Mouse (Mus musculus): ENCODE measurements around the gene Zfp384. TPM values are rescaled to one million over a fixed set of nuclear protein-coding genes. Genes with fewer than 3 reads are reported as not detected.

Zfp384 gene
- polyA plus RNA-seq, 1 experiment from 2014 or later: 14.8 TPM

DNA sequence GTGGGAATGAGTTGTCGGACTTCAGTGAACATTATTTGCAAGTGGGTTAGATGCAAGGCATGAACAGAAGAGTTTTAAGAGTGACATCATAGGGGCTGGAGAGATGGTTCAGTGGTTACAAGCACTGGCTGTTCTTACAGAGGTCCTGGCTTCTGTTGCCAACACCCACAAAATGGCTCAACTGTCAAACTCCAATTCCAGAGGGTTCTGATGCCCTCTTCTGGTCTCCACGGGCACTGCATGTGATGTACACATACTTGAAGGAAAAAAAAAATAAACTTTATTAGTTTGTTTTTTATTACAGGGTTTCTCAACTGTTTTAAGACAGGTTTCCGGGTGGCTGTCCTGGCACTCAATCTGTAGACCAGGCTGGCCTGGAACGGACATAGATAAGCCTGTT, 41.2 kb upstream of the Zfp384 start:
- Histone ChIP-seq H3K4me1 (ENCODE audit: insufficient read depth) (peaks cover 8% of the 10 kb centered on the region; the same call in 1 of the 2 replicates), H3K9me3 (ENCODE audit: low read depth, low read length) (no peaks in the 10 kb centered on the region; the same call in 1 of the 2 replicates), H3K36me3 (ENCODE audit: insufficient read depth) (0 out of 2 replicates have a peak, but pooled peaks cover 4% of the 10 kb centered on the region), H3K4me3 (ENCODE audit: low read depth, low read length) (no peak overlapping the region), H3K9ac (no peak overlapping the region), H3K27ac (ENCODE audit: low read depth) (no peak overlapping the region), H3K27me3 (ENCODE audit: insufficient read depth, low read length) (no peaks in the 10 kb centered on the region), H3K4me2 (no peak overlapping the region)
- 61% methylated on average over 4 of the region's 4 CpGs for WGBS
- ATAC-seq (ENCODE audit: insufficient read depth) (no peak), DNase-seq (peak; percentile 75)
- peak; percentile 62 for TF ChIP-seq CTCF (IDR thresholded peaks at IDR 0.05; ENCODE audit: low read depth)

DNA sequence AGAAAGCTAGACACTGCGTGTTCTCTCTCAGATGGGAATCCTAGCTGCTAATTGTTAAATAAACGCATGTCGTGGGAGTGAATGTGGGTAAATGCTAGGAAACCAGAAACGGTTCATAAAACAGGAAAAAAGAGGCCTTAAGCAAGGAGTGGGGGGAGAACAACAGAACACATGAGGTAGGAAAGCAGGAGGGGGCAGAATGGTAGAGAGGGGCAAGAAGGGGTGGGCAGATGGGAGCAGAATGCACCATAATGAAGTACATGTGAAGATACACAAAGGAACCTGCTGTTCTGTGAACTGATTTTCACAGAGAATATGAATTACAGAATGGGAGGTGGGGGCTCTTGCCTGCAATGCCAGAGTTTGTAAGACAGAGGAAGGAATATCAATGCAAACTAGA, 16.7 kb upstream of the Zfp384 start:
- Histone ChIP-seq H3K27ac (ENCODE audit: low read depth) (no peak overlapping the region), H3K4me2 (no peak overlapping the region), H3K36me3 (ENCODE audit: insufficient read depth) (no peaks in the 10 kb centered on the region), H3K9me3 (ENCODE audit: low read depth, low read length) (no peaks in the 10 kb centered on the region), H3K9ac (no peak overlapping the region), H3K27me3 (ENCODE audit: insufficient read depth, low read length) (peaks cover 43% of the 10 kb centered on the region), H3K4me1 (ENCODE audit: insufficient read depth) (no peaks in the 10 kb centered on the region), H3K4me3 (ENCODE audit: low read depth, low read length) (no peak overlapping the region)
- ATAC-seq (ENCODE audit: insufficient read depth) (no peak), DNase-seq (no peak)
- WGBS: 61% methylated on average over 4 of the region's 4 CpGs
- TF ChIP-seq CTCF (IDR thresholded peaks at IDR 0.05; ENCODE audit: low read depth): no peak

DNA sequence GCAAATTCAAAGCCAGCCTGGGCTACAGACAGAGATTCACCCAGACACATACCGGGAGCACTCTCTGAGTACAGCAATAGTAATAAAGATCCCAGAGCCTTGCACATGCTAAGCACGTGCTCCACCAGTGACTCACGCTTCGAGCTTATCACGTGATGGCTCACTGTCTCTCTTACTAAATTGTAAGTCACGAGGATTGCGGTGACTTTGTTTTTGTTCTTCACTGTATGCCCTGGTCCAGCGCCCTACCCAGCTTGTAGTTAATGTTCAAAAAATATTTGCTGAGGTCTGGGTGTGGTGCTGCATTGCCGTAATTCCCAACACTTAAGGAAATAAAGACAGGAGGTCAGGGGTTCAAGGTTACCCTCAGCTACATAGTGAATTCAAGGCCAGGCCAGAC, 15.6 kb upstream of the Zfp384 start:
- ATAC-seq (ENCODE audit: insufficient read depth): no peak
- Histone ChIP-seq H3K4me2 (no peak overlapping the region), H3K9ac (no peak overlapping the region), H3K27ac (ENCODE audit: low read depth) (no peak overlapping the region), H3K36me3 (ENCODE audit: insufficient read depth) (no peaks in the 10 kb centered on the region), H3K27me3 (ENCODE audit: insufficient read depth, low read length) (peaks cover 54% of the 10 kb centered on the region), H3K4me3 (ENCODE audit: low read depth, low read length) (no peak overlapping the region), H3K9me3 (ENCODE audit: low read depth, low read length) (no peaks in the 10 kb centered on the region), H3K4me1 (ENCODE audit: insufficient read depth) (no peaks in the 10 kb centered on the region)
- no peak for DNase-seq
- WGBS: 73% methylated on average over 9 of the region's 9 CpGs
- no peak for TF ChIP-seq CTCF (IDR thresholded peaks at IDR 0.05; ENCODE audit: low read depth)

DNA sequence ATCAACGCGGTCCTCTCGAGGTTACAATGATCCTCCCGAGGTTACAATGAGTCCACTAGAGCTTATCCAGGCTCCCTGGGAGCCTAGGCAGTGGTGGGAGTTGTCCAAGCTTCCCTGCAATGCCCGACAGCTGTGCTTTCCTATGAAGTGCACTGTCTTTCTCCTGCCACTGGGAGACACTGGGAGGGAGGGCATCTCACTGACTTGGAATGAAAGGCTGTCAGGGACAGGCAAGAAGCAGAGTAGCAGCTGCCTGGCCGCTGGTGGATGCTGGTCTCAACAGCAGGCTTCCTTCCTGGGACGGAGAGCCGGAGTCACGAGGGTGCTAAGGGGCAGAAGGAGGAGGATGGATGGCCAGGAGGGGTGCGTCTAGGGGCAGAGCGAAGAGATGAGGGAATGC, 15.1 kb upstream of the Zfp384 start:
- Histone ChIP-seq H3K27ac (ENCODE audit: low read depth) (no peak overlapping the region), H3K36me3 (ENCODE audit: insufficient read depth) (no peaks in the 10 kb centered on the region), H3K4me2 (no peak overlapping the region; the same call in 1 of the 2 replicates), H3K9ac (0 out of 2 replicates have a peak overlapping the region, but pooled peaks have one; percentile 33), H3K4me3 (ENCODE audit: low read depth, low read length) (no peak overlapping the region), H3K4me1 (ENCODE audit: insufficient read depth) (no peaks in the 10 kb centered on the region), H3K27me3 (ENCODE audit: insufficient read depth, low read length) (peaks cover 59% of the 10 kb centered on the region), H3K9me3 (ENCODE audit: low read depth, low read length) (no peaks in the 10 kb centered on the region)
- TF ChIP-seq CTCF (IDR thresholded peaks at IDR 0.05; ENCODE audit: low read depth): peak; percentile 53
- DNase-seq: peak; percentile 53
- peak; percentile 36; the same call in 1 of the 2 replicates for ATAC-seq (ENCODE audit: insufficient read depth)
- 12% methylated on average over 11 of the region's 11 CpGs for WGBS

DNA sequence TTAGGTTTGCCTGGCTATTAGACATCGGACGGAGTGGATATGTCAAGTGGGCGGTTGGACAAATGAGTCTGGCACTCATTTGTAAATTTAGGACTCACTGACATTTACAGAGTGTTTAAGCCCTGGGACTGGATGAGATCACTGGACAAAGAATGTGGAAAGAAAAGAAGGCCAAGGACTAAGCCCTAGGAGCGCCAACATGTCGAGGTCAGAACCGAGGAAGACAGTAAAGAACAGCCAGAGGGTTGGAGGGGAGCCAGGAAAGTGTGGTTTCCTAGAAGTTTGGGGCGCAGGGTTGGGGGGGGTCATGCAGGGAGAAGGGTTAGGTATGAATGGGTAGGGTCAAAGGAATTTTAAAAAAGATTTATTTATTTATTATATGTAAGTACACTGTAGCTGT, 13.7 kb upstream of the Zfp384 start:
- H3K9ac ChIP-seq: no peak overlapping the region
- WGBS: 69% methylated on average over 7 of the region's 7 CpGs
- no peak overlapping the region for H3K27ac ChIP-seq (ENCODE audit: low read depth)
- no peak overlapping the region for H3K4me2 ChIP-seq
- no peaks in the 10 kb centered on the region for H3K9me3 ChIP-seq (ENCODE audit: low read depth, low read length)
- H3K4me1 ChIP-seq (ENCODE audit: insufficient read depth): no peaks in the 10 kb centered on the region
- ATAC-seq (ENCODE audit: insufficient read depth) (no peak), DNase-seq (no peak)
- TF ChIP-seq CTCF (IDR thresholded peaks at IDR 0.05; ENCODE audit: low read depth): no peak
- peaks cover 72% of the 10 kb centered on the region for H3K27me3 ChIP-seq (ENCODE audit: insufficient read depth, low read length)
- H3K36me3 ChIP-seq (ENCODE audit: insufficient read depth): no peaks in the 10 kb centered on the region
- H3K4me3 ChIP-seq (ENCODE audit: low read depth, low read length): no peak overlapping the region

DNA sequence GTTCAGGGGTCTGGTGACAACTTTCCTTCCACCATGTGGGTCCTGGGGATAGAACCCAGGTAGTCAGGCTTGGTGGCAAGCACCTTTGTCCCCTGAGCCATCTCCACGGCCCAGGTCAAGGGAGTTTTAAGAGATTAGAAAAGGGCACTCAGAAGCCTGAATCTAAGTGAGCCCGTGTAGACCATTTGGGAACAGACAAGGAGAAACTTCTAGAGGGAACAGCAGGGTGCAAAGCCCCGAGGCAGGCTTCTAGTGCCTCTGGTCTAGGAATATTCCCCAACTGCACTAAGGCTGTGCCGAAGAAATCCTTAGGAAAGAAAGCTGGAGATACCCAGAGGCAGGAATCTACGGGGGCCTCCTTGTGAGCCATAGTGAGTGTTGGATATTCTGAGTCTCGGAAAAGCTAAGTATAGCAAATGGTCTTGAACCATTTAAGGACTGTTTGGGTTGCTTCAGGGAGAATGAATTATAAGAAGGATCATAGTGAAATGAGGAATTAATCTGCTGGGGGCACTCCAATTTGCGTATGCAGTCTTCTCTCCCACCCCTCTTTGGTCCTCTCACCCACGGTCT, 13.0 kb upstream of the Zfp384 start:
- no peak overlapping the region for H3K27ac ChIP-seq (ENCODE audit: low read depth)
- WGBS: 48% methylated on average over 8 of the region's 8 CpGs
- ATAC-seq (ENCODE audit: insufficient read depth) (no peak), DNase-seq (no peak)
- peaks cover 79% of the 10 kb centered on the region for H3K27me3 ChIP-seq (ENCODE audit: insufficient read depth, low read length)
- no peak for TF ChIP-seq CTCF (IDR thresholded peaks at IDR 0.05; ENCODE audit: low read depth)
- H3K9ac ChIP-seq: no peak overlapping the region
- no peaks in the 10 kb centered on the region for H3K36me3 ChIP-seq (ENCODE audit: insufficient read depth)
- H3K9me3 ChIP-seq (ENCODE audit: low read depth, low read length): no peaks in the 10 kb centered on the region
- no peaks in the 10 kb centered on the region for H3K4me1 ChIP-seq (ENCODE audit: insufficient read depth)
- peak overlapping the region; percentile 100 for H3K4me2 ChIP-seq
- H3K4me3 ChIP-seq (ENCODE audit: low read depth, low read length): peak overlapping the region; percentile 54; the same call in 1 of the 2 replicates

DNA sequence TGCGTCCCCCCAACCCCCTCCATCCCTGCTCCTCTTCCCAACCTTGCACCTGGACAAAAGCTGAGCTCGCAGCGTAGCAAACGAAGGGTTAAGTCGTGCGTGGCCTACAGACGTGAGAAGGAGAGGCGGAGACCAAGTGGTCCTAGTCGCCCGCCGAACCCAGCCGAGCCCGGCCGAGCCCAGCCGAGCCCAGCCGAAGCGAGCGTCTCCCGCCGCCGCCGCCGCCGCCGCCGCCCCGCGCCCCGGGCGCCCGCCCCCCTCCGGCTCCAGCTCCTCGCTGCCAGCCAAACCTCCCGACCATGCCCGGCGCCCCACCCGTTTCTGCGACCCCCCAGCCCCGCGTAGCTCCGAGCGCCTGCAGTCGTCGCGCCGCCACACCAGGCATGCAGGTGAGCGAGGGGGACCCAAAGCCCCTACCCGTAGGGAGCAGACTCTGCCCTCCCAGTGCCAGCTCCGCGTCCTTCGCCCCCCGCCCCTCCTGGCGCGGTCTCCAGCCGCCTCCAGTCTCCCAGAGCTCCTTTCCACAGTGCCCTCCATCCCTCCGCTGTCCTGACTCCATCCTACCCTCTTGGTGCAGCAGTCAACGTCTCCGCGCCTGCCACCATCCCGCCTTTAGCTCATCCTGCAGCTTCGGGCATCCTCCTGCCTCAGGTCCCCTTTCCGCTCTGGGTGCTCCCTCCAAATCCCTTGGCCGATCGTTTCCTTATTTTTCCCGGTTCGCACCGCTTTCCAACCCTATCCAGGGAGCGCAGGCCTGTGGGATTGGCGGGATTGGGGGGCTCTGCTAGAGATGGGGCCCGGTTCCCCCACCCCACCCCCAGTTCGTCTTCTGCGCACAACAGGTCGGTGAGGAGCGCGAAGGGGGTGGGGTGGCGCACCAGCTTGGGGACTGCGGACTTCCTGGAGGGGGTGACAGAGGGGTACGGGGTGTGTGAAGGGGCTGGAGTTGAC, 12.1 kb upstream of the Zfp384 start, which contains the start of gene Pianp:
Gene Pianp, plus strand, starts transcription at position 144 of the 951 bp plus-strand sequence.
- no peaks in the 10 kb centered on the region for H3K36me3 ChIP-seq (ENCODE audit: insufficient read depth)
- peak within 1 kb of the TSS; percentile 54 for H3K4me3 ChIP-seq (ENCODE audit: low read depth, low read length)
- peak within 1 kb of the TSS; percentile 100 for H3K4me2 ChIP-seq
- peak within 1 kb of the TSS; percentile 53 for H3K9ac ChIP-seq
- TF ChIP-seq CTCF (IDR thresholded peaks at IDR 0.05; ENCODE audit: low read depth): no peak
- DNase-seq (peak; percentile 85), ATAC-seq (ENCODE audit: insufficient read depth) (peak; percentile 83)
- 1% methylated on average over 65 of the region's 78 CpGs for WGBS
- H3K4me1 ChIP-seq (ENCODE audit: insufficient read depth): no peaks in the 10 kb centered on the region
- H3K27ac ChIP-seq (ENCODE audit: low read depth): no peak within 1 kb of the TSS
- H3K27me3 ChIP-seq (ENCODE audit: insufficient read depth, low read length): peaks cover 86% of the 10 kb centered on the region
- no peaks in the 10 kb centered on the region for H3K9me3 ChIP-seq (ENCODE audit: low read depth, low read length)
